Mouse (Mus musculus): ENCODE measurements around the gene Bcap31.
"Not testable (repeated sequence)": the region's sequence is repeated elsewhere in the genome, so short reads cannot be mapped to it uniquely, and the experiment has no call there.

The Bcap31 gene

DNA sequence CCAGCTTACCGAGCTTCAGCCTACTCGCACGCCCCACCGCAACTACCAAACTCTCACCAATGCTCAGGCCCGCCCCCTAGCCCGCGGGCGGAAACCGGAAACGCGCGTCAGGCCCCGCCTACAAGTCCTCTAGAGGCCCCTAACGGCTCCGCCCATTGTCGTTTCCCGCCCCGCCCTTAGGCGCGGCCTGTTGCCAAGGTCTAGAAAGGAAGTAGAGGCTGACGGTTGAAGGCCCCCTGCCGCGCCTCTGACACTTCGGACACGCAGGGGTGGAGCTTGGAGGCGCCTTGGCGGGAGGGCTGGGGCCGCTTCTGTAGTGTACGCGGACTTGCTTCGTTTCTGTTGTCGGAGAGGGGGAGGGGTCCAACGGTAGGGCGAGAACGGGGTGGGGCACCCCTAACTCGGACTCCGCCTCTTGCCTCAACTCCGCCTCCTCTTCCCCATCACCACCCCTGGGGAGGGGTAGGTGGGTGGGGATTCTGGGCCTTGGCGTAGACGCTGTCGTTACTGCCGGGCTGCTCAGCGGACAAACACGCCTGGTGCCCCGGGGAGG is at the start of gene Bcap31, which contains the start of gene Abcd1:
Bcap31 (minus strand) TSS at position 67 of the 553 bp plus-strand sequence.
Abcd1 (plus strand) TSS at position 489 of the 553 bp plus-strand sequence.
- peak; percentile 86 for DNase-seq (ENCODE audit: low read depth, low spot score)

DNA sequence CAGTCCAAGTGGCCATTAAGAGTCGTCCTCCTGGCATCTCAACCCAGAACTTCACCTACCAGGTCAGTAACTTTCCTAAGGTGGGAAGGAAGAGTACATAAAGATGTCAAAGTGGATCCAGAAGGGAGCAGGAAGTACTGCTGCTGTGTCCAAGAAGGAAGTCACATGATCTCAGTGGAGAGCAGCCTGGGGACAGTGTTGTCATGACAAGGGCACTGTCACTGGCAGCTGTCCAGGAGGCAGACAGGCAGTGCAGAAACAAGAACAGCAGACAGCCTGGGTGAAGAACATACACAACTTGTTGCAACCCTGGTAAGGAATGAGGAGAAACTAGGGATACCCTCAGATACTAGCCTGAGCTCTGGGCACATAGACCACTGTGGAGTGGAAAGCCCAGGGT is 49.3 kb upstream of the Bcap31 start:
- no peak for DNase-seq (ENCODE audit: low read depth, low spot score)

DNA sequence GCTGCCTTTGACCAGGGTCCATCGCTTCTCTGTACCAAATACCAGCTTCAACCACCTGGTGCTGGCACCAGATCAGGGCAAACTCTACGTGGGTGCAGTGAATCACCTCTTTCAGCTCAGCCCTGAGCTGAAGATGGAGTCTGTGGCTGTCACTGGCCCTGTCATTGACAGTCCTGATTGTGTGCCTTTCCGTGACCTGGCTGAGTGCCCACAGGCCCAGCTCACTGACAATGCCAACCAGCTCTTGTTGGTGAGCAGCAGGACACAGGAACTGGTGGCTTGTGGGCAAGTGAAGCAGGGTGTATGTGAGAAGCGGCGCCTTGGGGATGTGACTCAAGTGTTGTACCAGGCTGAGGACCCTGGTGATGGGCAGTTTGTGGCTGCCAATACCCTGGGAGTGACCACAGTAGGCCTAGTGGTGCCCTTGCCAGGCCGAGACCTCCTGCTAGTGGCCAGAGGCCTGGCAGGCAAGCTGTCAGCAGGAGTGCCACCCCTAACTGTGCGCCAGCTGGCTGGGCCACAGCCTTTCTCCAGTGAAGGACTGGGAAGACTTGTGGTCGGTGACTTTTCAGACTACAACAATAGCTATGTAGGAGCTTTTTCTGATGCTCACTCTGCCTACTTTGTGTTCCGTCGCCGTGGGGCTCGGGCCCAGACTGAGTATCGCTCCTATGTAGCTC is 42.8 kb upstream of the Bcap31 start:
- DNase-seq (ENCODE audit: low read depth, low spot score) = no peak

DNA sequence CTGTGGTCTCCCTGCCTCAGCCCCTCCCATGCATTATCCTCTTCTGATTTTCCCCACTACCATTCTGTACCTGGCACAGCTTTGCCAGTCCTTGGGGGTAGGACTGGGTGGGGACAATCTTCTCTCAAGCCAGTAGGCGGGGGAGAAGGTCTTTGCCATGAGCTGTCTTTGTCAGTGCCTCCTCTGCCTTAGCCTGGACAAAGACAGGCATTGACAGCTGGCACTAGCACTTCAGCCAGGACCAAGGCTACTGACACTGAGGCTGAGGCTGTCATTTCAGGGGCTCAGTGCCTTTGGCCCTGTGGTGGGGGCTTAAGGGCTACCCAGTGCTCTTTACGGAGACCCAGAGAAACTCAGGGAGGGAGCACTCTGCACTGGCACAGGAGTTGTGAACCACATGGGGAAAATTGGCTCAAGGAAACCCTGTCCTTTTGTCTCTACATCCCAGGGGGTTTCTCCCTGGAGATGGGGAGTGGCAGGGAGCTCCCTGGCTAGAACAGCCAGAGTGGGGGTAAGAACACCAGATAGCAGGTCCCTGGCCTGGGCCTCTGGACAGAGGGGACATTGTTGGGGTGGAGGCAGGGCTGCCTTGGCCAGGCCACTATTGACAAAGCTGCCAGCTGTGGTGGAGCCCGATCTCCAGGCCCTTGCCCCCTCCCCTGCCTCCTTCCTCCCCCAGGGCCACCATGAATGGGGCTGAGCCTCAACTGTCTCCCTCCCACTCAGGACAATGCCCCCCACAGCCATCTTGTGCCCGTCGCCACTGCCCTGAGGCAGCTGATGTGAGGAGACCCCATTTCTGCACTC is 40.6 kb upstream of the Bcap31 start, which contains the start of gene Plxnb3:
Plxnb3 (plus strand) TSS at position 757 of the 807 bp plus-strand sequence.
- DNase-seq (ENCODE audit: low read depth, low spot score) = no peak

DNA sequence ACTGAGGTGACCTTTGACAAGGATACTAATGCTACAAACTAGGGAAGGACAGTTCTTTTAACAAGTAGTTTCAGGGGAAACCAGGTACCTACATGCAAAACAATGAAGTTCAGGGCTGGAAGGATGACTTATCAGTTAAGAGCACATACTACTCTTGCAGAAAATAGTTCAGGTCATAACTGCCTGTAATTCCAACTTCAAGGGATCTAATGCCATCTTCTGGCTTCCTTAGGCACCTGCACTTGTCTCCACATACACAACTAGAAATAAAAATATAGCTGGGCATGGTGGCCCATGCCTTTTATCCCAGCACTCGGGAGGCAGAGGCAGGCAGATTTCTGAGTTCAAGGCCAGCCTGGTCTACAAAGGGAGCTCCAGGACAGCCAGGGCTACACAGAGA is 33.0 kb upstream of the Bcap31 start:
- no peak for DNase-seq (ENCODE audit: low read depth, low spot score)

DNA sequence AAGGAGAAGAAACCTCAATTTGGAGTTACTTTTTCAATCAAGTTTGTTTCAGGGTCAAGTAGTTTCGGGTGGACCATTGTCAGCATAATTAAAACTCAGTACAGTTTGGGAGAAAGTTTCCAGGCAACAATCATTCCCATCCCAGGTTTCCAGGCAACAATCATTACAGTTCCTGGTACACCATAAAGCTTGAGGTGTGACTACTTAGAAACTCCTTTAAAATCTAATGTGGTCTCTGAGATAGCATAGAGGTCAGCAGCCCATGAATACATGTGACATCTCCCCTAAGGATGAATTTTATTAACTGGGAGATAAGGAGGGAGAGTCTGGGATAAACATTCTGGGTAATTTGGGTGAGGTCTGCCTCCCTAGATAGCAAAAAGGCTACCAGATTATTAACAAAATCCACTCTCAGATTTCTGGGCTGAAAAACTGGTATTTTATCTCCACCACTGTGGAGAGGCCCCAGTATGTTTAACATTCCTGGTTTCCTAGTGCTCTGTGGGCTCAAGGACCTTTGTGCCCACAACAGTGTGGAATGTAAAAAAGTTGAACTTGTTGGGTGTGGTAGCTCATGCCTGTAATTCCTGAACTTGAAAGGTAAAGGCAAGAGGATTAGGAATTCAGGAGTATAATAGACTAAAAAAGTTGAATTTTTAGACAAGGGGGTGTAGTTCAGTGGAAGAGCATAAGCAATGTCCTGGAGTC is 29.0 kb upstream of the Bcap31 start:
- no peak for DNase-seq (ENCODE audit: low read depth, low spot score)

DNA sequence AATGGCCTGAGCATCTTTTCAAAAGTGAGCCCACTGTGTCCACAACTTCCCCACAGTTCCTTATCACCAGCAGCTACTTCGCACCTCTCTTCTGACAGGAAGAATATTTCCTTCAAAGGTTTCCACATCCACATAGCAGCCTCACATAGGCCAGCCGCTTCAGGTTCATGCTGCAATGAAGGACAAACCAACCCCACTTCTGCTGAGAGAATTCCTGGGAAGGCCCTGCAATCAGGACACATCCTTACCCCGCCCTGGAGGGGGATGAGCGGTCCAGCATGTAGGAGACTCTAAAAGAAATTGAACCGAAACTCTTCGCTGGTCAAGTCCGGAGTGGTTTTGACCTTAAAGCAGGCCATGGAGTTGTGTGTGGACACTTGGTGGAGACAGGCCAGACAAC is 23.9 kb upstream of the Bcap31 start:
- not testable (repeated sequence) for DNase-seq (ENCODE audit: low read depth, low spot score)

DNA sequence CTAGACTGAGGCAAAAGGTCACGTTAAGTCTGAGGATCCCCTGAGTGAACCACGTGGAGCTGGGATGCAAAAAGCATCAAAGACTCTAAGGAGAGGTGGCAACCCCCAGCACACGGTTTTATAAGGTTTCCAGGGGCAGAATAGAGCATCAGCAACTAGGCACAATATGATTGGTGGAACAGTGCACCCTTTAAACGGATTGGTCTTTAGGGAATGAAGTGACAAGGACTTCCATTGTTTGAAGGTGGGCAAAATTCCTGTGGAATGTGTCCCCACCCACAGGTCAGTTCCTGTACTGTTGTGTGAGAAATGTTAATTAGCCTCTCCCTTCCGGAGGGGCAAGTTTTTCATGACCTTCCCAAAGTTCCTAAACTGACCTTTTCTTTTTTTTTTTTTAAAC is 23.2 kb upstream of the Bcap31 start:
- no peak for DNase-seq (ENCODE audit: low read depth, low spot score)

DNA sequence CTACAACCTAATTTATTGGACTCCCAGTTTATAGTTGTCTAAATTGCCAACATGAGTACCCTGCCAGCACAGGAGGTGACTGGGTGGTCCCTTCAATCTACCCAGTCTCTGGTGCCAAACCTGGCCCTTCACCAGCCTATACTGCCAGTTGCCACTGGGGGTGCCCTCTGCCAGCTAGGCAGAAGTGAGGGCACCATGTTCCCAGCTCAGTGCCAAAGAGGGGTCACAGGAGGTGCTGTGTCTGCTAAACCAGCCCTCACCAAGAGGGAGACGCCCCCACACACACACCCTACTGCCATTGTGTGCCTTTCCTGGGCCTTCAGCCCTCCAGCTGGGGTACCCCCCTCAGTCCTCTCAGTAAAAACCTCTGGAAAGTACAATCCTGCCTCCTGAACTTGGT is 22.2 kb upstream of the Bcap31 start:
- DNase-seq (ENCODE audit: low read depth, low spot score) = no peak

DNA sequence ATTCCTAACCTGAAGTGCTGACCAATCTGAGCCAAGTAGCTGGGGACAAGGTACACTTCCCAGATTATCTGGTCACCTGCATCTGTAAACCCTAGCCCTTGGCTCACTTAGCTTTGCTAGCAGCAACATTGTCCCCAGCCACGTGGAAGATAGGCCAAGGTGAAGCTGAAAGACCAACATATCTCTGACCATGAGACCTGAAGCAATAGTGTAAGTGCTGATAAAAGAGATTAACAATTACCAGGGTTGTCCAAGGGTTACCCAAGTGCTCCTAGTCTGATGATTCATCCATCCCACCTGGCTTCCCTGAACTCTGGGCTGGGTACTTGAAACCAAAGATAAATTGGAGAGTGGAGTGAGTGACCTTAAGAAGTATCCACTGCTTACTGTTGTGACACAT is 14.9 kb upstream of the Bcap31 start:
- DNase-seq (ENCODE audit: low read depth, low spot score) = no peak

DNA sequence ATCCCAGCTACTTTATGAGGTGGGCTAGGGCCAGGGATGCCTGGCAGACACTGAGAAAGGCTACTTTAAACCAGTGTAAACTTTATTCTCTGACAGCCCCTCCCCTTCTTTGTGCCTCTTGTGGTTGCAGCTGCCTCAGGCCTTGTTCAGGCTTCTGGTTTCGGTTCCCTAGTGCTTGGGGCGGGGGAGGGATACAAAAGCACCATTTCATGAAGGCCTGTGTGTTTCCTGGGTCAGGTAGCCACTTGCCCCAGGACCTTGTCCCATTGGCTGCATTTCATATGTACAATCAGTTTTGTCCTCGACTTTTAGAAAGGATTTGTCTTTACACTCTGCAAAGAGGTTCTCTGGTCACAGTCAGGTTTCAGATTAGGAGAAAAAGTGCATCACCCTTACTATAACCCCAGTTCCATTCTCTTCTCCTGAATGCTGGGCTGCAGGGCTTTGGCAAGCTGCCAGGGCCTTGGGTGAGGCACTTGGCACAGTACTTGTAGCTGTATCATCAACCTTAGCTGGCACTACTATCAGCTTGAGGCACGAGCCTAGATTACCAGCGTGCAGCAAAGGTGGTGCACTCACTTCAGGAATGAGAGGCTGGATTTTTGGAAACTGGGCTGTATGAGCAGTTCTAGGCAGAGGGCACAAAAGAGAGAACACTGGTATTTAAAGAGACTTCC is 2.8 kb upstream of the Bcap31 start:
- no peak for DNase-seq (ENCODE audit: low read depth, low spot score)

DNA sequence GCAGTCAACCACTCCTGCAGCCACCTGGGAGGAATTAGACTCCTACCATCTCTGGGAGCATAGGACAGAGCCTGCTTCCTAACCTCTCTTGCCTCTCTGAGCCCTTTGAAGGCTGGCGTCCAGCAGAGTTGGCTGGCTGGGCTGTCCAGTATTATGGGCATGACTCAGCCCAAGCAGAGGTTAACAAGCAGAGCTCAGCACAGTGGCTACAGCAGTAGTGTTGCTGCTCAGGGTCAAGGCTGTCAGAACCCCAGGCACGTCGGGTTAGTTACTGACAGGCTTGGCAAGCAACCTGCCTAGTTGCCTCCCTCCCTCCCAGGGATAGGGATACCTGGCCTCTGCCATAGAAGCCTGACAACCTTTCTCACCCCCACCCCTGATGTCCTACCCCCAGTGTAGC is 2.3 kb upstream of the Bcap31 start:
- no peak for DNase-seq (ENCODE audit: low read depth, low spot score)

DNA sequence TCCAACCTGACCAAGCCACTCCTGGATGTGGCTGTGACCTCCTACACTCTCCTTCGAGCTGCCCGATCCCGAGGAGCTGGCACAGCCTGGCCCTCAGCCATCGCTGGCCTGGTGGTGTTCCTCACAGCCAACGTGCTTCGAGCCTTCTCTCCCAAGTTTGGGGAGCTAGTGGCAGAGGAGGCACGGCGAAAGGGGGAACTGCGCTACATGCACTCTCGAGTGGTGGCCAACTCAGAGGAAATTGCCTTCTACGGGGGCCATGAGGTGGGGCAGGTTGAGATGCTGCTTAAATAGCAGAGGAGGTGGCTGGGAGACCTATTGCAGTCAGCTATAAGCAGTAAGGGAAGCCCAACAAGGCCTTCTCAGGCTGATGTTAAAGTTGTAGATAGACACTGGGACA is 1.7 kb upstream of the Bcap31 start:
- DNase-seq (ENCODE audit: low read depth, low spot score) = no peak

DNA sequence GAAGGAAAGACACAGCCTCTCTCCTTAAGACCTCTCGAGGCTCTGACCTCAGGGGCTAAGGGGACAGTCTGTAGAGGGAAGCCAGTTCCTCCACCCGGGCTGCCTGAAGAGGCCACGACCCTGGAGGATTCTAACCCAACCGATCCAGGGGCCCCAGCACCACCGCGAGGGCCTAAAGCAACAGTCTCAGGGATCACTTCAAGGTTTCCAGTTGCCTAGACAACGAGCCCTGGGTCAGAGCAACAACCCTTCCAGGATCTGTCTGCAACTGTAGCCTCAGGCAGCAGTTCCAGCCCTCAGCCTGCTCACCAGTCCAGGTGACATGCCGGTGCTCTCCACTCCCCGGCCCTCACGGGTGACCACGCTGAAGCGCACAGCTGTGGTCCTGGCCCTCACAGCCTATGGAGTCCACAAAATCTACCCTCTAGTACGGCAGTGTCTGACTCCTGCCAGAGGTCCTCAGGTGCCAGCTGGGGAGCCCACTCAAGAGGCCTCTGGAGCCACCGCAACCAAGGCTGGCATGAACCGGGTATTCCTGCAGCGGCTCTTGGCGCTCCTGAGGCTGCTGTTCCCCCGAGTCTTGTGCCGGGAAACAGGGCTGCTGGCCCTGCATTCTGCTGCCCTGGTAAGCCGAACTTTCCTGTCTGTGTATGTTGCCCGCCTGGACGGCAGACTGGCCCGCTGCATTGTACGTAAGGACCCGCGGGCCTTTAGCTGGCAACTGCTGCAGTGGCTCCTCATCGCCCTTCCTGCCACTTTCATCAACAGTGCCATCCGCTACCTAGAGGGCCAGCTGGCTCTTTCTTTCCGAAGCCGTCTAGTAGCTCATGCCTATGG is 952 bp upstream of the Bcap31 start:
- no peak for DNase-seq (ENCODE audit: low read depth, low spot score)

DNA sequence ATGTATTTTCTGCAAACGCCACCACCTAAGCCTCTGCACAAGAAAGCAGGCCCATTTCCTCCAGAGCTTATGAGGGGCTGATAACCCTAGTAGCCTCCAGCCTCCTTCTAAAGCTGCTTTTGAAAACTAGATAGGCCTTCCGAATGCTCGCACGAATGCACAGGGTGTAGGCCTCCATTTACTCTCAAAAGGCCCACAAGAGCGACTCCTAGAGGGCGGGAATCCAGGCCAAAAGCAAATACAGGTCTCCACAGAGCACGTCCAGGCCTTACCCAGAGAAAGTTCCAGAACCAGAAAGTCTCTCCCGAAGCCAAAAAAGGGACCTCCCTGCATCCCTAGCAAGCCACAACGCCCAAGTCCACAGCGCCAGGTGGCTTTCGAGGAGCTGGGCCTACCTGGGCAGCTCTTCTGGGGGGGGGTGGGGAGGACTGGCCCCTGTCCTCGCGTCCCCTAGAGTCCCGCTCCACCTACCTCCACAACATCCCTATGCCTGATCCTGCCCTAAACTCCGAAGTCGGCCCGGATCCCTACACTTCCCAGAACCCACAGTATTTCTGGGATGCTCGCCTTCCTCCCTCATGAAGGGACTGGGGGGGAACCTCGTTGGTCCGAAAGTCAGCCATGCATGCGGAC is 383 bp downstream of the Bcap31 start:
- no peak for DNase-seq (ENCODE audit: low read depth, low spot score)

DNA sequence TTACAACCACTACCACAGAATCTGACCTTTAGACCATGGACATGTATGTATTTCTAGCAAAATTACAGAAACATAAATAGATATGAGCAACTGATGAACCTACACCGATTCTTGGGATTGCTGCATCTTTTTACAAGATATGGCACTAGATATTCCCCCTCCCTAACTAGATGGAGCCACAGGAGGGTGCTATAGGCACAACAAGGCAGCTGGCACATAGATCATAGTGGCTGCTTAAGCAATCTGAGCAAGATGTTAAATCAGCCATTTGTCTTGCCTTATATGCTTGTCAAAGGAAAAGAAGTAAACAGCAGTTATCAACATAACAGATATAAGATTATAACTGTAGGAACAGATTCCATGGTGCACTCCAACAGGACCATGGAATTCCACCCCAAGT is 15.5 kb downstream of the Bcap31 start:
- no peak for DNase-seq (ENCODE audit: low read depth, low spot score)

DNA sequence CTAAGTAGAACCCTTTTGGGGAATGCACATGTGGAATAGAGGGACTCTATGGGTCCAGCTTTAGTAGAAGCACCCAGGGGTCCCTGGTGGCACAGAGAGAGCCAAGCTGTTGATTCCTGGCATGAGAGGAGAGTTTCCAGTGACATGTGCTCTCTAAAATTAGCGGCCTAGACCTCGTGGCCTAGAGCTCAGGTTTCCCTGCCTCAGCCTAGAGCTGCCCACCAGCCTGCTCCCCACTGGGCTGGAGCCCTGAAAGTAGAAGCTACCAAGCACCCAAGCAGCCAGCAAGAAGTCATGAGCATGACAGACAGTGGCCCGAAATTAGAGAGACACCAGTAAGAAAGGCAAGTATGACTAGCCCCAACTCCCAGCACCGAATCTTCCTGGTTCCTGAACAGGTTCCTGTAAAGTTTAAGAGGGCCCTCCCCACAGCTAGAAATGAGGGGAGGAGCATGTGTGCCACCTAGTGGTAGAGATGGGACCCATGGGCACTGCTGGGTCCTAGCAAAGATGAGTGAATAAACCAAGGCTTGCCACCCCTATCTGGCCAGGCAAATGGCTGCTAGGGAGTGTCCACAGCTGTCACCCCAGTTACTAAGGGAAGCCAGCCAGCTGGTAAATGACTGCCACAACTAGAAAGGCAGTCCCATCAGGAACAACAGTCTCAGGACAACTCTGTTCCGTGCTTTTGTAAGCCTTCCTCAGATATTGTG is 24.9 kb downstream of the Bcap31 start:
- DNase-seq (ENCODE audit: low read depth, low spot score) = no peak

DNA sequence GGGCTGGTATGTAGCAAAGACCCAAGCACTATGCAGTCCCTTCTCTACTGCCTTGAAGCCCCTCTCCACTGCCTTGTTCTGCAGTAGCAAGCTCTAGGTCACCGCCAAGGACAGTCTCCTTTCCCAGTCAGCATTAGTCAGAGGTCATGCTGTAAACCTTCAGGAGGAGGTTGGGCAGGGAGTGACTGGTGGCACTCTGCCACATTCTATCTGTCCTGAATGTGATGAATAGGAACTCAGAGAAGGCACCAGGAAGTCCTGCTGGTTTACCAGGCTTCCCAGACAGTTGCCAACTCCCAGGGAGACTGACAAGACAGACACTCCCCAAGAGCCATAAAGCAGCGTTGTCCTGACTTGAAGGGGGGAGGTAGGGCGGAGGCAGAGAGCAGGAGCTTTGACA is 30.3 kb downstream of the Bcap31 start:
- DNase-seq (ENCODE audit: low read depth, low spot score) = no peak

DNA sequence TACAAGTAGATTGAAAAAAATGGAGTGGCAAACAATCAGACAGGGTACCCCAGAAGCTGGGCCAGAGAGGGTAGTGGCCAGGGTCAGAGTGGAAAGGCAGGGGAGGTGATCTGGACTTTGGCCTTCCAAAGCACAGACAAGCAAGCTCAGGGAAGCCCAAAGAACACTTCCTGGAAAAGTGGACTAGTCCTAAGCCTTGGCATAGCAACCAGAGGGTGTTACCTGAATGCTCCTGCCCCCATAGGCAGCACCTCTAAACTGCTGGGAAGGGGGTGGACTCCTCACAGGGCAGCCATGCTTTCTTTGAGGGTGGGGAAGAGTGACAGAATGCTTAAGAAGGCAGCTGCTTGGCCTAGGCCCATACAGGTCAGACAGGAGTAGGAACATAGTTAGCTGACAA is 31.0 kb downstream of the Bcap31 start:
- no peak for DNase-seq (ENCODE audit: low read depth, low spot score)

DNA sequence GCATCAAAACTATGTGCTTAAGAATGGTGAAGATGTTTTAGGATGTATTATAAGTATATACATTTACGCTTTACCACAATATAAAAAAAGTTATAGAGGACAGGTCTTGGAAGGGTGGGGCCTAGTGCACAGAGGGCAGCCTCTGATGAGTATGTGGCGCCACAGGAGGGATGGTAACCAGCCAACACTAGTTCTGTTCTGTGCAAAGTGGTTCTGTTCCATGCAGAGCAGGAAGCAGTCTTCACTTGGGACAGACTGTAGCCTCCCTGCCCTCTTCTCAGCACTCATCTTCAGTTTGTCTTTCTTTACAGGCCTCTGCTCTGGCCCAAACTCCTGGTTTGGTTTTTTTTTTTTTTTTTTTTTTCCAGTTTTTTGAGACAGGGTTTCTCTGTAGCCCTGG is 31.8 kb downstream of the Bcap31 start:
- no peak for DNase-seq (ENCODE audit: low read depth, low spot score)

All from retina, postnatal 7 days (tissue).